Mouse (Mus musculus): ENCODE measurements around the gene Nav3. TPM values are rescaled to one million over a fixed set of nuclear protein-coding genes. Genes with fewer than 3 reads are reported as not detected.

The Nav3 gene
- total RNA-seq, 2 experiments from 2014 or later: 14.6 to 20.6 TPM

- intact Hi-C loops (cut with DNase I): no loop called here
- DNase-seq: no peak
Measured at GRCm38 (mm10) chr10:110206411-110206810, 249.6 kb downstream of the Nav3 start.

GRCm38 (mm10) chr10:110204121-110204697, 251.8 kb downstream of the Nav3 start:
- no peak for DNase-seq
- intact Hi-C loops (cut with DNase I): no loop called here

- peak; percentile 3 to 12 for DNase-seq
- intact Hi-C loops (cut with DNase I): no loop called here
Measured at GRCm38 (mm10) chr10:110192881-110193280, 263.1 kb downstream of the Nav3 start.

- peak; percentile 28 to 34 for DNase-seq
- intact Hi-C loops (cut with DNase I): no loop called here
Measured at GRCm38 (mm10) chr10:110192026-110192805, 263.8 kb downstream of the Nav3 start.

GRCm38 (mm10) chr10:110186242-110186641, 269.8 kb downstream of the Nav3 start:
- no peak for DNase-seq
- intact Hi-C loops (cut with DNase I): no loop called here

GRCm38 (mm10) chr10:110175874-110176273, 280.1 kb downstream of the Nav3 start:
- intact Hi-C loops (cut with DNase I): no loop called here

GRCm38 (mm10) chr10:110169416-110169815, 286.6 kb downstream of the Nav3 start:
- no peak for DNase-seq
- intact Hi-C loops (cut with DNase I): no loop called here

More at GRCm38 (mm10) chr10:110175874-110176273, 280.1 kb downstream of the Nav3 start:
- DNase-seq: no peak

GRCm38 (mm10) chr10:110168892-110169291, 287.1 kb downstream of the Nav3 start:
- DNase-seq: no peak
- intact Hi-C loops (cut with DNase I): no loop called here

- peak in 1 of 2 experiments; percentile 14 for DNase-seq
- intact Hi-C loops (cut with DNase I): no loop called here
Measured at GRCm38 (mm10) chr10:110162596-110162995, 293.4 kb downstream of the Nav3 start.

- no peak for DNase-seq
Measured at GRCm38 (mm10) chr10:110160894-110161293, 295.1 kb downstream of the Nav3 start.

GRCm38 (mm10) chr10:110159548-110159947, 296.5 kb downstream of the Nav3 start:
- intact Hi-C loops (cut with DNase I): no loop called here
- peak in 1 of 2 experiments; percentile 0 for DNase-seq

More at GRCm38 (mm10) chr10:110160894-110161293, 295.1 kb downstream of the Nav3 start:
- intact Hi-C loops (cut with DNase I): no loop called here

- DNase-seq: no peak
- intact Hi-C loops (cut with DNase I): no loop called here
Measured at GRCm38 (mm10) chr10:110158122-110158521, 297.9 kb downstream of the Nav3 start.

GRCm38 (mm10) chr10:110156412-110156811, 299.6 kb downstream of the Nav3 start:
- DNase-seq: no peak
- intact Hi-C loops (cut with DNase I): no loop called here

GRCm38 (mm10) chr10:110155494-110155893, 300.5 kb downstream of the Nav3 start:
- intact Hi-C loops (cut with DNase I): no loop called here
- DNase-seq: no peak

- DNase-seq: no peak
- intact Hi-C loops (cut with DNase I): no loop called here
Measured at GRCm38 (mm10) chr10:110154873-110155237, 301.1 kb downstream of the Nav3 start.

- DNase-seq: no peak
- intact Hi-C loops (cut with DNase I): no loop called here
Measured at GRCm38 (mm10) chr10:110154001-110154872, 301.8 kb downstream of the Nav3 start.

GRCm38 (mm10) chr10:110120572-110120971, 335.4 kb downstream of the Nav3 start:
- peak in 1 of 2 experiments; percentile 7 for DNase-seq
- intact Hi-C loops (cut with DNase I): loop anchor here (1.0 to 10.0 kb wide), 2 partner anchors 534 to 613 kb away; no protein-coding TSS in a partner anchor

GRCm38 (mm10) chr10:110117341-110117740, 338.7 kb downstream of the Nav3 start:
- intact Hi-C loops (cut with DNase I): no loop called here
- DNase-seq: no peak

- intact Hi-C loops (cut with DNase I): no loop called here
- no peak for DNase-seq
Measured at GRCm38 (mm10) chr10:110112669-110113458, 343.1 kb downstream of the Nav3 start.

GRCm38 (mm10) chr10:110103255-110103654, 352.7 kb downstream of the Nav3 start:
- intact Hi-C loops (cut with DNase I): no loop called here
- DNase-seq: no peak

All from heart, postnatal 10 days (tissue).